Mouse (Mus musculus) limb, embryonic 11.5 days (tissue): Measurements from ENCODE around the gene Agpat3. TPM values are rescaled to one million over a fixed set of nuclear protein-coding genes. Genes with fewer than 3 reads are reported as not detected.

ENCODE experiments used
- ATAC-seq: fragments of 200-750 bp; cut with Nextera tagmentation; 2 replicates; pipeline ENCODE4 v1.8.0; 2017; ENCODE audit warnings: low read depth; ENCODE audit not compliant: insufficient number of reproducible peaks, low FRiP score, low TSS enrichment
- DNase-seq: peaks from one replicate; pipeline ENCODE4 v3.0.0-alpha.2; 2015; ENCODE audit warnings: low spot score
- H3K27ac ChIP-seq: fragments of 300-500 bp; sonication (generic); replicated peaks from 2 replicates; pipeline ENCODE4 v1.5.1; 2014; ENCODE audit warnings: low read depth, mild to moderate bottlenecking, low read length
- H3K27me3 ChIP-seq: fragments of 300-500 bp; sonication (generic); 2 replicates; pipeline ENCODE4 v1.6.1; 2014; ENCODE audit warnings: mild to moderate bottlenecking, low read length, mixed read lengths; ENCODE audit not compliant: control insufficient read depth, insufficient read depth
- H3K36me3 ChIP-seq: fragments of 300-500 bp; sonication (generic); 2 replicates; pipeline ENCODE4 v1.6.1; 2014; ENCODE audit warnings: mild to moderate bottlenecking, low read length, moderate library complexity, mixed read lengths; ENCODE audit not compliant: control insufficient read depth, insufficient read depth
- H3K4me1 ChIP-seq: fragments of 300-500 bp; sonication (generic); 2 replicates; pipeline ENCODE4 v1.6.1; 2014; ENCODE audit warnings: low read length, mixed read lengths; ENCODE audit not compliant: control insufficient read depth, insufficient read depth
- H3K4me2 ChIP-seq: fragments of 300-500 bp; sonication (generic); 2 replicates; pipeline ENCODE4 v1.6.1; 2014; ENCODE audit warnings: low read depth, mild to moderate bottlenecking, moderate library complexity; ENCODE audit not compliant: severe bottlenecking
- H3K4me3 ChIP-seq: fragments of 300-500 bp; sonication (generic); 2 replicates; pipeline ENCODE4 v1.5.1; 2014; ENCODE audit warnings: low read depth, low read length
- H3K9ac ChIP-seq: fragments of 300-500 bp; sonication (generic); 2 replicates; pipeline ENCODE4 v1.6.1; 2014; ENCODE audit warnings: mild to moderate bottlenecking, low read length
- H3K9me3 ChIP-seq: fragments of 300-500 bp; sonication (generic); 2 replicates; pipeline ENCODE4 v1.6.1; 2016; ENCODE audit warnings: low read length; ENCODE audit not compliant: control insufficient read depth
- WGBS: fragments of 180-500 bp; shearing (Covaris S2); extraction: QIAGEN DNeasy Blood & Tissue Kit; methylation state at CpG from one replicate; pipeline ENCODE4 v1.1.7; 2014; 5-methylcytosine and 5-hydroxymethylcytosine counted together
- polyA plus RNA-seq: library from polyadenylated mRNA; unstranded; fragments of >200 nt; fragmentation: Nextera tagmentation; extraction: Ambion mirVana; gene quantifications from 2 replicates; pipeline ENCODE4 v1.2.1, GENCODE M21; 2014

Gene Agpat3
- polyA plus RNA-seq, 1 experiment from 2014 or later: 38.0 TPM

DNA sequence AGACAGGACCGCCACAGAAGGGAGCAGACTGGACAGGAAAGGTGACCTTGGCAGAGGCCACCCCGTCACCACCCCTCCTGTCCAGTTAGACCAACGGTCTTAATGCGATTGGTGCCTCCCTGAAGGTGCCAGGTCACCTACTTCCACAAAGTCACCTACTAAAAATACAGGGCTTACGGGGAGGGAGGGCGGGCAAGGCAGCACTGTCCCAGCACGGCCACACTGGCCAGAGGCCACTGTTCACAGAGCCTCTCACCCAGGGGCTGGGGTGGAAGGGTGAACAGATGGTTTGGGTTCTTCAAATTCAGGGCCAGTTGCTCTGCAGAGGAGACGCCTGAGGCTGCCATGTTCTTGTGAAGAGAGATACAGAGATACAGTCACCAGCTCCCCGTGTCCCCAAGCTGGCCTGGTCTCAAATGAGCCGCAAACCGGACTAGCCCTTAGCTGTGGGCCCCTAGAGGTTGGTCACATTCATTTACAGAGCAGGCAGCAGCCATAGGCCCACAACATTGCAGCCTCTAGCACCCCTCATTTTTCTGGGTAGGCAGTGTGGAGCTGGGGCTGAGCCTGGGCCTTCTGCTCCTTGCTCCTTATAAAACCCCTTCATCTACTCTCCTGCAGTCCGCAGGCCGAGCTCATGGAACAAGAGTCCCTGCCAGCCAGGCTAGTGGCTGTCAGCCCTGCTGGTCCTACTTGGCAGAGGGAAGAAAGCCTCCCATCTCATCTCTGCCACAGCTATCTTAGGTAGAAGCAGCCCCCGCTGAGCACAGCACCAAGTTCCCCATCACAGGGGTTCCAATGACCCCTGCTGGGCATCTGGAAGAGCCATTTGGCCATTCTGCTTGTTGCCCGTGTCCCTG, 35.8 kb downstream of the Agpat3 start:
- ATAC-seq (no peak), DNase-seq (no peak)
- no peak overlapping the region; the same call in 1 of the 2 replicates for H3K9ac ChIP-seq
- no peak overlapping the region for H3K4me3 ChIP-seq
- no peak overlapping the region for H3K27ac ChIP-seq
- H3K36me3 ChIP-seq: no peaks in the 10 kb centered on the region
- H3K4me1 ChIP-seq: 0 out of 2 replicates have a peak, but pooled peaks cover 3% of the 10 kb centered on the region
- no peaks in the 10 kb centered on the region for H3K27me3 ChIP-seq
- no peaks in the 10 kb centered on the region for H3K9me3 ChIP-seq
- H3K4me2 ChIP-seq: no peak overlapping the region
- 80% methylated on average over 15 of the region's 15 CpGs for WGBS

DNA sequence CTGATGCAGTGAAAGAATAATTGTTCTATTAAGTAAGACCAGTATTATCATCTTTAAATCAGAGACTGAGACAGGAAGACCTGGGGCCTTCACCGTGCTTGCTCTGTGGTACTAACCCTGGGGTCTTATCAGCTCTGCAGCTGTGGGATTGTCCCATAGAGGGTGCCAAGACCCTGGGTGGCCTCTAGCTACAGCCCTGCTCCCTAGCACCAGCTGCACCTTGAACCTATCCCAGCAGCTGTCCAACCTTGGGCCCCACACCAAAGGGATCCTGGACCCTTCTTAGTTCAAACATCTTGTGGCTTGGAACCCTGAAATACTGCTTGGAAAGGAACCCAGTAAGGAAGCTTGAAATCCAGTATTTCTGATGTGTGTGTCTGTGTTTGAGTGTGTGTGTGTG, 37.1 kb downstream of the Agpat3 start:
- no peak for ATAC-seq
- H3K27ac ChIP-seq: no peak overlapping the region
- whole genome bisulfite sequencing: 90% methylated on average over 1 of the region's 1 CpGs

DNA sequence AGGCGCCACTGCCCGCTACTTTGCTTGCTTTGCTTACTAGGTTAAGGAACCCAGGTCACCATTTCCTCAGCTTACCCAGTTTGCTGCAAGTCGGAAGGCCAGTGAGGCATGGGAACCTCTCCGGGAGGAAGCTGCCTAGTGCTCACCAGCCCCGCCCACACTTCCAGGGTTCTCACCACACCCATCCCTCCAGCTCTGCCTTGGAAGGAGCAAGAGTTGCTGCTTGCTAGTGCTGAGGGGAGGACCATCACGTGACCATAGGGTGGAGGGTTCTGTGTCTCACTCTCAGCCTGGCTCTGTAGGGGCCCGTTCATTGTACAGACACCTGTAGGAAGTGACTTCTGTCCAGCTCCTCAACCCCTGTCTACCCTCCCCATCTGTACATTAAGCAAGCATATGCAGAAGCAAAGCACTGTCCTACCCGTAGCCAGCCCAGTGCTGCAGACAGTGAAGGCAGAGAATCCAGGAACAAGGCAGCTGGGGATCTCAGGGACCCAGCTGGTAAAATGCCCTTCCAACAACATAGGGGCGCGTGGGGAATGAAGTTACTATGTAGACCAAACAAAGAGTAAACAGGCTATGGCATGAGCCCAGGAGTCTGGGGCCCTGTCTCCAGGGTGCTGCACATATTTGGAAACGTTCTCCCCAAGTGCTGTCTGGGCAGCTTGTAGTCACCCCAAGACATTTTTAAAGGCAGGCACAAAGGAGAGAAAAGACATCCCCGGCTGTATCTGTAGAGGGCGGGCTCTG, 40.2 kb downstream of the Agpat3 start:
- Histone ChIP-seq H3K4me2 (no peak overlapping the region), H3K27me3 (no peaks in the 10 kb centered on the region), H3K4me1 (no peaks in the 10 kb centered on the region), H3K36me3 (no peaks in the 10 kb centered on the region), H3K9ac (no peak overlapping the region), H3K9me3 (no peaks in the 10 kb centered on the region), H3K27ac (no peak overlapping the region), H3K4me3 (no peak overlapping the region)
- DNase-seq (no peak), ATAC-seq (no peak)
- 80% methylated on average over 13 of the region's 13 CpGs for WGBS

More for the DNA sequence above, 37.1 kb downstream of the Agpat3 start:
- no peaks in the 10 kb centered on the region for H3K36me3 ChIP-seq
- no peak overlapping the region for H3K9ac ChIP-seq
- H3K4me1 ChIP-seq: no peaks in the 10 kb centered on the region
- no peak for DNase-seq
- H3K9me3 ChIP-seq: no peaks in the 10 kb centered on the region
- no peaks in the 10 kb centered on the region for H3K27me3 ChIP-seq
- H3K4me2 ChIP-seq: no peak overlapping the region
- no peak overlapping the region for H3K4me3 ChIP-seq

DNA sequence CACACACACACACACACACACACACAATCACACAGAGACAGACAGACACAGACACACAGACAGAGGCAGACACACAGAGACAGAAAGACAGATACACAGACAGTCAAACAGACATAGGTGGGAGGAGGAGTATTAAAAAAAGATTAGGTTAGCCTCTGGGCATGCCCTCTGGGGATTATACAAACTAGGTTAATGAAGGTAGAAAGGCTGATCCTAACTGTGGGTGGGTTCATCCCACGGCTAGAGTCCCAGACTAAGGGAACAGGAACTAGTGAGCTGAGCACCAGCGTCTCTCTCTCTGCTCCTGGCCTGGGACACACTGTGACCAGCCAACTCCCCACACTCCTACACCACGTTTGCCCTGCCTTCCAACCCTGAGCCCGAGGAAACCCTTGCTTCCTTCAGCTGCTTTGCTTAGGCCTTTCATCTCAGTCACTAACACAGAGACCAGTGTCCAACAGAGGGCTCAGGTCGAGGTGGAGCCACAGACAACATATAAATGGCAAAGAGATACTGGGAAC, 41.5 kb downstream of the Agpat3 start:
- Histone ChIP-seq H3K4me3 (no peak overlapping the region), H3K27me3 (no peaks in the 10 kb centered on the region), H3K27ac (no peak overlapping the region), H3K36me3 (no peaks in the 10 kb centered on the region), H3K9ac (no peak overlapping the region), H3K9me3 (no peaks in the 10 kb centered on the region), H3K4me2 (no peak overlapping the region), H3K4me1 (no peaks in the 10 kb centered on the region)
- DNase-seq: no peak
- WGBS: 54% methylated on average over 5 of the region's 5 CpGs
- no peak for ATAC-seq

DNA sequence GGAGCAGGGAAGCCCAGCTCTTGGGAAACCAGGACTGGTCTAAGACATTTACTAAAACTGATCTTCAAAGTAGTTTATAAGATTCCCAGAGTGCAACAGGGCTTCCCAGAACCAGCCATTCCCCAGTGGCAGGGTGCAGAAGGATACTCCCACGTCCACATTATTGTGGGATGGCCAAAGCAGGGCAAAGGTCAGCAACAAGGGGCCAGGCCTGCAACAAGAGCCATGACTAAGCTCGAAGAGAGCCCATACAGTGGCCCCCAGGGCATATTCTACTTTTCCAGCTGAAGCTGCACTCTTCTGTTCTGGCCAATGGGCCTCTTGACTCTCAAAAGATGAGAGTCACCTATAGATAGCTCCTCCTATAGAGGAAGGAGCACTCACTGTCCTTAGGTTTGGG, 43.7 kb downstream of the Agpat3 start:
- H3K9ac ChIP-seq: no peak overlapping the region
- 57% methylated on average over 2 of the region's 2 CpGs for WGBS
- H3K4me3 ChIP-seq: no peak overlapping the region
- DNase-seq (no peak), ATAC-seq (no peak)
- no peaks in the 10 kb centered on the region for H3K4me1 ChIP-seq
- no peaks in the 10 kb centered on the region for H3K9me3 ChIP-seq
- H3K4me2 ChIP-seq: no peak overlapping the region
- H3K27me3 ChIP-seq: no peaks in the 10 kb centered on the region
- H3K36me3 ChIP-seq: no peaks in the 10 kb centered on the region
- H3K27ac ChIP-seq: no peak overlapping the region

DNA sequence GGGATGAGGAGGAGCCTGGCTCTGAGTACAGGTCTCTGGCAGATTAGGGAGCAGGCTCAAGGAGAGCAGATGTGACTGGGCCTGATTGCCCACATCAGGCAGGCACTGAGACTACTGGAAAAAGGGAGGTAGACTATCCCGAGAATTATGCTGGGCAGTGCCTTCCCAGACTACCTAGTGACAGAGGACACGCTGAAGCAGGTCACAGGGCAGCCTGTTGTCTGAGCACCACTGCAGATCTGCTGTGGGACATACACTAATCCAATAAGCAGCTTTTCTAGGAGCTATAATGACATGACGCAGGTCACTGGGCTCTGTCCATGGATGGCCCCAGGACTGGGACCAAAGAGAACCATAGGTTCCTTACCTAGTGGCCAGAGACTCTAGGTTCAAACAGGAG, 44.9 kb downstream of the Agpat3 start:
- Histone ChIP-seq H3K27me3 (no peaks in the 10 kb centered on the region), H3K4me3 (no peak overlapping the region), H3K27ac (no peak overlapping the region), H3K4me1 (no peaks in the 10 kb centered on the region), H3K36me3 (no peaks in the 10 kb centered on the region), H3K9ac (no peak overlapping the region), H3K9me3 (no peaks in the 10 kb centered on the region), H3K4me2 (no peak overlapping the region)
- ATAC-seq (no peak), DNase-seq (no peak)
- 90% methylated on average over 3 of the region's 3 CpGs for WGBS

DNA sequence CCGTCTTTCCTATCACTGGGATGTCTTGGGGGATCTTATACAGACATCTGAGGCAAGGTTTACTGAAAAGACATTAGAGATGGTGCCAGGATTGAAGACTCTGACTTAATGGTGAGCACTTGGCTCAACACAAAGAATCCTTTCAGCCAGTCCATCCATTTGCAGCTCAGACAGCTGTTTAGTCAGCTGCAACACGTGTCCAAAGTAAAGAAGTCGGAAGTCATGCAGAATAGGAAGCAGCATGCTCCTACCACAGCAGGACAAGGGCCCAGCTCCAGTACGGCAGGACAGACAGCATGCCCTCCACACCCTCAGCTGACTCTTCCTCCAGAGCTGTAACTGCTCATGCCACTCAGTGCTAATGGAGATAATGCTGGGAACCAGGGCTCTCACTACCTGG, 46.3 kb downstream of the Agpat3 start:
- WGBS: 82% methylated on average over 4 of the region's 4 CpGs
- Histone ChIP-seq H3K4me1 (no peaks in the 10 kb centered on the region), H3K27ac (no peak overlapping the region), H3K9ac (no peak overlapping the region), H3K4me3 (no peak overlapping the region), H3K36me3 (no peaks in the 10 kb centered on the region), H3K4me2 (no peak overlapping the region), H3K27me3 (no peaks in the 10 kb centered on the region), H3K9me3 (no peaks in the 10 kb centered on the region)
- DNase-seq (no peak), ATAC-seq (no peak)

DNA sequence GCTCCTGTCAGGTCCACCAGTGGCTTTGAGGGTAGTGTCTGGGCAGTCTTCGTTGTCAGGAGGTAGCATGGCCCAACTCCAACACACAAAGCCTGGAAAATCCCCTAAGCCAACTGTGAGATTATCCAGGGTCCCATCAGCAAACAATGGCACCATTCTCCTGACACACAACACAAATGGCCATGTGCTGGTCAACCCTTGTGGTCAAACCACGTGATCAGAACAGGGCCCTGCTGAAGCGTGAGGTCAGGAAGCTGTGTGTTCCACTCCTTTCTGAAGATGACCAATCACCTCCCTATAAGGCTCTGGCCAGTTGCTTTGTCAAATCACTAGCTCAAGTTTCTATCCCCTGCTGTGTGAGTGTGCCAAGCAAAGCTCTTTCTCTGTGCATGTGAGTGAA, 47.3 kb downstream of the Agpat3 start:
- Histone ChIP-seq H3K27ac (no peak overlapping the region), H3K4me3 (no peak overlapping the region), H3K27me3 (no peaks in the 10 kb centered on the region), H3K9ac (no peak overlapping the region), H3K36me3 (no peaks in the 10 kb centered on the region), H3K4me1 (no peaks in the 10 kb centered on the region), H3K9me3 (no peaks in the 10 kb centered on the region), H3K4me2 (no peak overlapping the region)
- no peak for ATAC-seq
- WGBS: 63% methylated on average over 3 of the region's 3 CpGs
- DNase-seq: no peak
